Mouse (Mus musculus) cerebellum, adult 2 months (tissue): ENCODE results near the gene Calm5. TPM values are rescaled to one million over a fixed set of nuclear protein-coding genes. Genes with fewer than 3 reads are reported as not detected.
"Not testable (repeated sequence)": the region's sequence is repeated elsewhere in the genome, so short reads cannot be mapped to it uniquely, and the experiment has no call there.

Experiments used
- DNase-seq, 2 experiments: peaks; one replicate each; pipeline ENCODE4 v3.0.0; 2021
- H3K27ac ChIP-seq: fragments of 200-500 bp; 2 replicates; pipeline ENCODE4 v1.5.1; 2012; ENCODE audit warnings: low read length, control low read depth, inconsistent platforms; ENCODE audit not compliant: insufficient read depth
- H3K27me3 ChIP-seq: fragments of 200-500 bp; 2 replicates; pipeline ENCODE4 v1.6.1; 2012; ENCODE audit warnings: inconsistent platforms, mild to moderate bottlenecking, low read length, moderate library complexity; ENCODE audit not compliant: control insufficient read depth, insufficient read depth
- H3K4me1 ChIP-seq: fragments of 200-500 bp; 2 replicates; pipeline ENCODE4 v1.6.1; 2011; ENCODE audit warnings: low read length; ENCODE audit not compliant: control insufficient read depth, insufficient read depth
- H3K4me3 ChIP-seq: fragments of 200-500 bp; replicated peaks from 2 replicates; pipeline ENCODE3; 2011; ENCODE audit warnings: mild to moderate bottlenecking, low read depth, low read length, control low read depth; ENCODE audit not compliant: insufficient read depth
- CTCF ChIP-seq: fragments of 200-500 bp; IDR thresholded peaks from 2 replicates; pipeline ENCODE4 v1.5.1; 2011; ENCODE audit warnings: low read depth, mild to moderate bottlenecking, control low read depth, low read length, moderate library complexity, borderline replicate concordance; ENCODE audit not compliant: insufficient read depth
- POLR2A ChIP-seq: fragments of 200-500 bp; IDR thresholded peaks from 2 replicates; pipeline ENCODE4 v1.6.1; 2011; ENCODE audit warnings: low read length, control low read depth, borderline replicate concordance; ENCODE audit not compliant: insufficient read depth
- WGBS: fragments of 180-500 bp; shearing (Covaris S2); methylation state at CpG from one replicate; pipeline ENCODE4 v1.1.7; 2018; 5-methylcytosine and 5-hydroxymethylcytosine counted together
- polyA plus RNA-seq: library from polyadenylated mRNA; depleted of rRNA; stranded (reverse); fragments of >200 nt; gene quantifications from 2 replicates; pipeline ENCODE4 v1.2.3, GENCODE M21; 2012

Gene Calm5
- polyA plus RNA-seq, 1 experiment: not detected

DNA sequence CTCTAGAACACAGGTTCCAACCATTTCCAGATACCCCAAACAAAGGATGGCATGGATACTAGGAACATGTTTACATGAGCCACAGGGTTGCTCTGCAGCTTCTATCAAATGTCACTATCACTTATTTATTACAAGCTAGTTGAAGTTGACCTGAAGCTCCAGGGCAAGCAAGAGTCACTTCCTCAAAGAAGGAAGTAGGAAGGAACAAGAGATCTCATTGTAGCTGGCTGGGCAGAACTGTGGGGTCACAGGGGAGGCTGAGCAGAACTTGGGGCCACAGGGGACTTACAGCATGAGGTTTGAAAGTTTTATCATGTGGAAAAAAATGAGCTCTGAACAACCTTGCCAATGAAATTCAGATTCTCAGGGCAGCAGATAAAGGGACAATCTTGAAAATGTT is 28.2 kb upstream of the Calm5 start:
- Histone ChIP-seq H3K4me1 (no peaks in the 10 kb centered on the region), H3K27me3 (no peaks in the 10 kb centered on the region), H3K27ac (no peak overlapping the region), H3K4me3 (no peak overlapping the region)
- no peak for DNase-seq
- TF ChIP-seq POLR2A (no peak), CTCF (no peak)

- Histone ChIP-seq H3K27me3 (no peaks in the 10 kb centered on the region), H3K27ac (no peak overlapping the region), H3K4me3 (no peak overlapping the region), H3K4me1 (no peaks in the 10 kb centered on the region)
- TF ChIP-seq POLR2A (no peak), CTCF (no peak)
- DNase-seq: no peak
- 73% methylated on average over 5 of the region's 5 CpGs for WGBS
Observed at GRCm38 (mm10) chr13:3831546-3831945, 22.4 kb upstream of the Calm5 start.

- Histone ChIP-seq H3K4me1 (no peaks in the 10 kb centered on the region), H3K27ac (no peak overlapping the region), H3K27me3 (no peaks in the 10 kb centered on the region), H3K4me3 (no peak overlapping the region)
- DNase-seq: no peak
- 43% methylated on average over 1 of the region's 1 CpGs for WGBS
- no peak for TF ChIP-seq POLR2A
- TF ChIP-seq CTCF: no peak
Observed at GRCm38 (mm10) chr13:3831994-3832393, 22.0 kb upstream of the Calm5 start.

DNA sequence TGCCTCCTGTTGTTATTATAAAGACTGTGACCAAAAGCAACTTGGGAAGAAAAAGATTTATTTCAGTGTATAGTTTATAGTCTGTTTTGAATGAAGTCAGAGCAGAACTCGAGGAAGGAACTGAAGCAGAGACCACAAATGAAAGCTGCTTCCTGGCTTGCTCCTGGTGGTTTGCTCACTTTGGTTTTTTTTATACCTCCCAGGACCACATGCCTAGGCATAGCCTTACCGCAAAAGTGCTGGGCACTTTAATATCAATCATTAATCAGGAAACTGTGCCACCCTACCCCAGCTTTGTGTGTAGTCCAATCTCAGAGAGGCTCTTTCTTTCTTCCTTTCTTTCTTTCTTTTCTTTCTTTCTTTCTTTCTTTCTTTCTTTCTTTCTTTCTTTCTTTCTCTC is 21.5 kb upstream of the Calm5 start:
- no peaks in the 10 kb centered on the region for H3K4me1 ChIP-seq
- TF ChIP-seq CTCF (no peak), POLR2A (no peak)
- no peak overlapping the region for H3K4me3 ChIP-seq
- H3K27ac ChIP-seq: no peak overlapping the region
- 75% methylated on average over 2 of the region's 2 CpGs for WGBS
- DNase-seq: no peak
- no peaks in the 10 kb centered on the region for H3K27me3 ChIP-seq

GRCm38 (mm10) chr13:3833644-3834043 is 20.3 kb upstream of the Calm5 start:
- DNase-seq, H3K27me3 ChIP-seq, H3K4me3 ChIP-seq, H3K27ac ChIP-seq, H3K4me1 ChIP-seq: not testable (repeated sequence)

DNA sequence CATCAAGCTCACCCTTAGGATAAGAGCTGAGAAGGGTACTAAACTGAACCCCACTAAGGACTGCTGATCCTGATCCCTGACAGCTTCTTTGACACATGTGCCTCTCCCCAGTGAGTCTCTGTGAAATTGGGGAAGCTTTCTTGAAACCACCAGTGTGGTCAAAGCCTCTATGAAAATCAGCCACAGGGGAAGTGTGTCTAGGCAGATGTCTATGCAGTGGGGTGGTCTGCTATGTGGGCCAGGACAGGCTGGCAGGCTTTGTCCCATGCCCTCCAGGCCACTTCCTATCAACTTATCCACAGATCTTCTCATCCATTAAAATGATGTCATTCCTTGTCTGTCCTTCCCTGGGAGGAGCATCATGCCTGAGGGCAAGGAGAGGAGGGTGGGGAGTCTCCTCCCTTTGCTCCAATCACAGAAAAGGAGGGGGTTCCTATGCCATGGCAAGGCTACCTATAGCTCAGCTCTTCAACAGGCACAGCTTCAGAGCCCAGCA is 16.6 kb upstream of the Calm5 start, which contains the start of gene Calm4:
TSS of gene Calm4 (plus strand) at position 446 of the 496 bp plus-strand sequence.
- not testable (repeated sequence) for H3K27me3 ChIP-seq, H3K4me3 ChIP-seq, DNase-seq, H3K4me1 ChIP-seq, H3K27ac ChIP-seq

DNA sequence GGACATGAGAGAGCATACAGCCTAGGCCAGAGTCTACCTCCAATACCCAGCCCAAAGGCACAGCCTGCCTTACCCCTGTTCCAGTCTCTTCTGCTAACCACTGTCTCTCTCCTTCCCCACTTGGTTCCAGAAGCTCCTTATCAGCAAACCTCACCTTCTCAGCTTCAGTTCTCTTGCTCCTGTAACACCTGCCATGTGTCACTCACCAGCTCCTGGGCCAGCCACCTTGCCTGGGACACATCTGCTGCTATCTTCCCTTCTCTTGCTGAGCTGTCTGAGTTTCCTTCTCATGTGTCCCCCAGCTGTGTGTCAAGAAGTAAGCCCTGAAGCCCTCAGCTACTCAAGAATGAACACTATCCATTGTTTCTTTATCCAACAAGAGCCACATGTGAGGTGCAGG is 13.3 kb upstream of the Calm5 start:
- not testable (repeated sequence) for H3K27me3 ChIP-seq, DNase-seq, H3K4me3 ChIP-seq, H3K27ac ChIP-seq, H3K4me1 ChIP-seq

GRCm38 (mm10) chr13:3850330-3850729 is 3.6 kb upstream of the Calm5 start:
- Histone ChIP-seq H3K4me3 (no peak overlapping the region), H3K27me3 (no peaks in the 10 kb centered on the region), H3K27ac (no peak overlapping the region), H3K4me1 (no peaks in the 10 kb centered on the region)
- WGBS: 55% methylated on average over 1 of the region's 1 CpGs
- no peak for DNase-seq
- no peak for TF ChIP-seq CTCF
- no peak for TF ChIP-seq POLR2A

GRCm38 (mm10) chr13:3854856-3855255 is 883 bp downstream of the Calm5 start:
- H3K27ac ChIP-seq: no peak overlapping the region
- no peak for DNase-seq
- no peak overlapping the region for H3K4me3 ChIP-seq
- no peaks in the 10 kb centered on the region for H3K27me3 ChIP-seq
- WGBS: 93% methylated on average over 2 of the region's 2 CpGs
- TF ChIP-seq POLR2A (no peak), CTCF (no peak)
- no peaks in the 10 kb centered on the region for H3K4me1 ChIP-seq
